27 mouse cellular contexts compared by ENCODE assay signal in genomic region chr5:71923636-71924035, GRCm38 (mm10).
"Had no signal": no experiment of that assay in that cellular context is flagged by ENCODE, and none has a peak within 500 bp of the region (broad histone marks: within the 10 kb centered on the region; RNA-seq: fewer than 3 reads in every experiment).

No protein-coding gene starts in this region.

- ATAC-seq: hindbrain, embryonic 16.5 days; inflammation-experienced regulatory T-cells, adult 6 months; intestine, embryonic 15.5 days; intestine, postnatal 0 days had no signal

- H3K4me1 ChIP-seq: heart, embryonic 13.5 days; heart, embryonic 15.5 days; intestine, embryonic 15.5 days; limb, embryonic 10.5 days; limb, embryonic 12.5 days; liver, embryonic 13.5 days; liver, embryonic 15.5 days had no signal

- H3K27me3 ChIP-seq: heart, embryonic 13.5 days; heart, embryonic 15.5 days; intestine, embryonic 15.5 days; limb, embryonic 12.5 days; liver, embryonic 13.5 days; liver, embryonic 15.5 days had no signal

- DNase-seq: gastrocnemius, adult 2 months; gastrocnemius, postnatal 10 days; gastrocnemius, postnatal 25 days; heart, adult 2 months; heart, postnatal 14 days; heart, postnatal 36 days; kidney, adult 18-20 months; kidney, adult 8-10 months; kidney, postnatal 10 days; kidney, postnatal 25 days; kidney, postnatal 4 days; liver; liver, embryonic 13.5 days had no signal

- H3K27ac ChIP-seq: gastrocnemius, adult 2 months; heart, adult 2 months; heart, embryonic 13.5 days; heart, embryonic 15.5 days; hindbrain, embryonic 14.5 days; intestine, embryonic 15.5 days; layer of hippocampus, adult 2 months; left cerebral cortex, adult 2 months; limb, embryonic 10.5 days; limb, embryonic 12.5 days; liver, embryonic 13.5 days; liver, embryonic 15.5 days had no signal

- H3K36me3 ChIP-seq: heart, embryonic 13.5 days; heart, embryonic 15.5 days; intestine, embryonic 15.5 days; limb, embryonic 10.5 days; limb, embryonic 12.5 days; liver, embryonic 13.5 days; liver, embryonic 15.5 days had no signal

- H3K4me3 ChIP-seq: gastrocnemius, adult 2 months; heart, adult 2 months; heart, embryonic 13.5 days; heart, embryonic 15.5 days; intestine, embryonic 15.5 days; layer of hippocampus, adult 2 months; left cerebral cortex, adult 2 months; limb, embryonic 10.5 days; limb, embryonic 12.5 days; liver, embryonic 13.5 days; liver, embryonic 15.5 days had no signal

- H3K9ac ChIP-seq: heart, embryonic 13.5 days; heart, embryonic 15.5 days; hindbrain, embryonic 14.5 days; intestine, embryonic 15.5 days; limb, embryonic 12.5 days; liver, embryonic 13.5 days; liver, embryonic 15.5 days had no signal

- H3K4me2 ChIP-seq: heart, embryonic 11.5 days; heart, embryonic 13.5 days; heart, embryonic 15.5 days; hindbrain, embryonic 14.5 days; intestine, embryonic 15.5 days; limb, embryonic 12.5 days; liver, embryonic 11.5 days; liver, embryonic 13.5 days; liver, embryonic 15.5 days had no signal

- H3K9me3 ChIP-seq: heart, embryonic 13.5 days; heart, embryonic 15.5 days; intestine, embryonic 15.5 days; limb, embryonic 10.5 days; limb, embryonic 12.5 days; liver, embryonic 15.5 days had no signal
